Mouse (Mus musculus) hindbrain, embryonic 10.5 days (tissue): ENCODE measurements at regions not wholly inside any gene's neighbourhood (a gene's known extent, or its start where the extent isn't known, plus 50 kb on each side); places are given as distances from the start of the nearest gene placed in this dataset.

Experiments
- DNase-seq: peaks from one replicate; pipeline ENCODE4 v3.0.0-alpha.2; 2017; ENCODE audit warnings: low spot score
- H3K27ac ChIP-seq: fragments of 300-500 bp; sonication (generic); 2 replicates; pipeline ENCODE4 v1.5.1; 2016; ENCODE audit warnings: mild to moderate bottlenecking, moderate library complexity
- H3K27me3 ChIP-seq: fragments of 300-500 bp; sonication (generic); 2 replicates; pipeline ENCODE4 v1.6.1; 2016; ENCODE audit warnings: mild to moderate bottlenecking; ENCODE audit not compliant: poor library complexity, insufficient read depth, severe bottlenecking
- H3K36me3 ChIP-seq: fragments of 300-500 bp; sonication (generic); 2 replicates; pipeline ENCODE4 v1.6.1; 2016; ENCODE audit warnings: mild to moderate bottlenecking, moderate library complexity
- H3K4me1 ChIP-seq: fragments of 300-500 bp; sonication (generic); replicated peaks from 2 replicates; pipeline ENCODE4 v1.6.1; 2016; ENCODE audit warnings: mild to moderate bottlenecking
- H3K4me3 ChIP-seq: fragments of 300-500 bp; sonication (generic); 2 replicates; pipeline ENCODE4 v1.5.1; 2016; ENCODE audit warnings: mild to moderate bottlenecking, moderate library complexity
- H3K9me3 ChIP-seq: fragments of 300-500 bp; sonication (generic); 2 replicates; pipeline ENCODE4 v1.6.1; 2016; ENCODE audit warnings: mild to moderate bottlenecking, moderate library complexity
- WGBS: fragments of 180-500 bp; shearing (Covaris S2); methylation state at CpG from one replicate; pipeline ENCODE4 v1.1.7; 2016; 5-methylcytosine and 5-hydroxymethylcytosine counted together

GRCm38 (mm10) chr9:68402176-68402845, 251.3 kb upstream of the Rora start:
- Histone ChIP-seq H3K27me3 (no peaks in the 10 kb centered on the region), H3K9me3 (no peaks in the 10 kb centered on the region), H3K4me3 (no peak overlapping the region), H3K36me3 (no peaks in the 10 kb centered on the region), H3K4me1 (peaks cover 17% of the 10 kb centered on the region), H3K27ac (no peak overlapping the region)
- no peak for DNase-seq
- 88% methylated on average over 8 of the region's 8 CpGs for WGBS

- no peak for DNase-seq
- H3K36me3 ChIP-seq, result no peaks in the 10 kb centered on the region
- WGBS, result 92% methylated on average over 3 of the region's 3 CpGs
These were observed 250.6 kb upstream of the Rora start for GRCm38 (mm10) chr9:68402981-68403380.

GRCm38 (mm10) chr9:68403516-68403915, 250.1 kb upstream of the Rora start:
- peaks cover 17% of the 10 kb centered on the region for H3K4me1 ChIP-seq
- no peak overlapping the region for H3K4me3 ChIP-seq
- no peak overlapping the region for H3K27ac ChIP-seq
- no peaks in the 10 kb centered on the region for H3K27me3 ChIP-seq
- no peak for DNase-seq
- H3K36me3 ChIP-seq, result no peaks in the 10 kb centered on the region
- no peaks in the 10 kb centered on the region for H3K9me3 ChIP-seq
- WGBS, result 90% methylated on average over 4 of the region's 4 CpGs

More at GRCm38 (mm10) chr9:68402981-68403380, 250.6 kb upstream of the Rora start:
- Histone ChIP-seq H3K4me1 (peaks cover 17% of the 10 kb centered on the region), H3K4me3 (no peak overlapping the region), H3K27ac (no peak overlapping the region), H3K27me3 (no peaks in the 10 kb centered on the region), H3K9me3 (no peaks in the 10 kb centered on the region)

- Histone ChIP-seq H3K9me3 (no peaks in the 10 kb centered on the region), H3K27ac (no peak overlapping the region), H3K27me3 (no peaks in the 10 kb centered on the region), H3K36me3 (no peaks in the 10 kb centered on the region), H3K4me3 (no peak overlapping the region), H3K4me1 (no peaks in the 10 kb centered on the region)
- DNase-seq, result no peak
- 88% methylated on average over 3 of the region's 3 CpGs for WGBS
These were observed 243.8 kb upstream of the Rora start for GRCm38 (mm10) chr9:68409786-68410185.

DNA sequence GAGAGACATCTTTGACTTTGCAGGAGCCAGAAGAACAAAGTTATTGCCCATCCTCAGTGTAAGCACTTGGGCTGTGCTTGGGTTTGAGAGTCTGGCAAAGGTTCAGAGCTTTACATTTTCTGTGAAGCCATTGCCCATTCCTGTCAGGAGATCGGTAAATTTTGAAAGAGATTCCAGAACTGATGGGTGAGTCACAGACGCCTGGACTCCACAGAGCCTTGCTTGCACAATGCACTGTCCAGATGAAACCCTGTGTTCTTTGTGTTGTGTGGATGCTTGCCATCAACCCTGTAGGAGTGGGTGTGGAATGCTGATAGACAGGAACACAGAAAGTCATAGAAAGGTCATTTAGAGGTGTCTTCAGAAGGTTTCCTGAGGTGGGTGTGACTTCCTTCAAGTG, 227.3 kb upstream of the Rora start:
- no peaks in the 10 kb centered on the region for H3K27me3 ChIP-seq
- H3K4me1 ChIP-seq, result no peaks in the 10 kb centered on the region
- no peak overlapping the region for H3K4me3 ChIP-seq
- H3K36me3 ChIP-seq, result no peaks in the 10 kb centered on the region
- no peaks in the 10 kb centered on the region for H3K9me3 ChIP-seq
- no peak for DNase-seq
- H3K27ac ChIP-seq, result no peak overlapping the region
- 82% methylated on average over 2 of the region's 2 CpGs for WGBS

GRCm38 (mm10) chr9:68462755-68463154, 190.8 kb upstream of the Rora start:
- H3K4me1 ChIP-seq, result no peaks in the 10 kb centered on the region
- WGBS, result 95% methylated on average over 5 of the region's 5 CpGs
- no peaks in the 10 kb centered on the region for H3K27me3 ChIP-seq
- H3K9me3 ChIP-seq, result no peaks in the 10 kb centered on the region
- H3K36me3 ChIP-seq, result no peaks in the 10 kb centered on the region
- H3K27ac ChIP-seq, result no peak overlapping the region
- no peak for DNase-seq
- no peak overlapping the region for H3K4me3 ChIP-seq

- WGBS, result 83% methylated on average over 4 of the region's 4 CpGs
- Histone ChIP-seq H3K27me3 (no peaks in the 10 kb centered on the region), H3K4me3 (no peak overlapping the region), H3K9me3 (no peaks in the 10 kb centered on the region), H3K36me3 (no peaks in the 10 kb centered on the region), H3K27ac (no peak overlapping the region), H3K4me1 (no peaks in the 10 kb centered on the region)
- no peak for DNase-seq
These were observed 189.8 kb upstream of the Rora start for GRCm38 (mm10) chr9:68463637-68464304.

DNA sequence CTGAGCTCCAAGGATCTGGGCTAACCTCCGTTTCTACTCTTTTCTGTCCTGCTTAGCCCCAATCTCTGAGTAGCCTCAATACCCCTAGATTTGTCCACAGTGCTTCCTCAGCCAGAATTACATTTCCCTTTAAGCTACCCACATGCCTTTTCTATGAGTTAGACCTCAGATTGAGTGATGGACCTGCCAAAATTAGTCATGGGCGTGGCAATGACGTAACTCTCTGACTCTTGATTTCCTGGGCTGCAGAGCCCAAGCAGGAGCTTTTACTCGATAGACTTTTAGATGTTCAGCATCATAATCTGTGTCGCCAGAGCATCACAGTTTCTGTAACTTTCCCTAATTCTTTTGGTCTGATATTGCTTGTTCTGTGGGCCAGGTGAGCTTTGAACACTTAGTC, 186.9 kb upstream of the Rora start:
- WGBS, result 87% methylated on average over 5 of the region's 5 CpGs
- Histone ChIP-seq H3K36me3 (no peaks in the 10 kb centered on the region), H3K9me3 (no peaks in the 10 kb centered on the region), H3K27ac (no peak overlapping the region), H3K4me1 (no peaks in the 10 kb centered on the region), H3K4me3 (no peak overlapping the region), H3K27me3 (no peaks in the 10 kb centered on the region)
- no peak for DNase-seq

DNA sequence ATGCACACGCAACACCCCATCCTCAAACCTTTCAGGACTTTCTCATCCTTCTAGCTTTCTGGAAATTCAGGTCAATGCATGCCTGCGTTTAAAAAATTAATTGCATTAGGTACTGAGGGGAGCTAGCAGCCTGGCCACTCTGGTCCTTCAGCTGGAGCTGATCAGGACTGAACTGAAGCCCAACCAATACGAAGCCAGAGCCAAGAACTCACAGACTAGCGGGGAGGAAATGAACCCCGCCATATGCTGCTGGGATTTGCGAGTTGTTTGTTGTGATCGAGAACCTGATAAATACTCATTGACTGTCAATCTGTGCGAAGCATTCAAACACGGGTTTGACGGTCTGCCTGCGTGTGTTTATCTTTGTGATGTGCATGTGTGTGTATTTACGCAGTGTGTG, 177.2 kb upstream of the Rora start:
- no peaks in the 10 kb centered on the region for H3K27me3 ChIP-seq
- no peaks in the 10 kb centered on the region for H3K9me3 ChIP-seq
- no peaks in the 10 kb centered on the region for H3K36me3 ChIP-seq
- H3K27ac ChIP-seq, result no peak overlapping the region
- H3K4me1 ChIP-seq, result peaks cover 6% of the 10 kb centered on the region
- WGBS, result 92% methylated on average over 12 of the region's 12 CpGs
- no peak overlapping the region for H3K4me3 ChIP-seq
- no peak for DNase-seq

DNA sequence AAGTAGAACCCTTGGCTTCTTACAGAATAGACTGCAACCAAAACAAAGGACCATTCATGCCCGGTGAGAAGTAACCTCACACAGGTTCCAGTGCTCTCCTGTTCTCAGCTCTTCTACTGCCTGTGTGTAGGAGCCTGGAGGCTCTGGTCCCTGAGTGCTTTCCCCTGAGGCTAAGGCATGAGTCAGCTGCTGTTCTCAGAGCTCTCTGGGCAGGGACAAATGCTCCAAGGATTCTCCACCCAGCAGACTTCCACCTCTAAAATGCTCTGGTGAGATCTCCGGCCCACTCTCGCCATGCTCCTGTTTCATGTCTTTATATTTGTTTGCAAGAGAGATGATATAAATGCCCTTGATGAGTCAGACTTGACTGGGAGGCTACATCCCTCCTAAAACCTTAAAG, 176.1 kb upstream of the Rora start:
- Histone ChIP-seq H3K36me3 (no peaks in the 10 kb centered on the region), H3K27me3 (no peaks in the 10 kb centered on the region), H3K4me1 (peaks cover 6% of the 10 kb centered on the region), H3K27ac (peak overlapping the region; percentile 29; the same call in 1 of the 2 replicates), H3K9me3 (no peaks in the 10 kb centered on the region), H3K4me3 (no peak overlapping the region)
- WGBS, result 70% methylated on average over 3 of the region's 3 CpGs
- no peak for DNase-seq

- no peak overlapping the region for H3K4me3 ChIP-seq
- WGBS, result 82% methylated on average over 5 of the region's 5 CpGs
- no peak overlapping the region for H3K27ac ChIP-seq
- no peak for DNase-seq
- no peaks in the 10 kb centered on the region for H3K27me3 ChIP-seq
- H3K36me3 ChIP-seq, result no peaks in the 10 kb centered on the region
- no peaks in the 10 kb centered on the region for H3K4me1 ChIP-seq
- no peaks in the 10 kb centered on the region for H3K9me3 ChIP-seq
These were observed 166.9 kb upstream of the Rora start for GRCm38 (mm10) chr9:68486646-68487045.

DNA sequence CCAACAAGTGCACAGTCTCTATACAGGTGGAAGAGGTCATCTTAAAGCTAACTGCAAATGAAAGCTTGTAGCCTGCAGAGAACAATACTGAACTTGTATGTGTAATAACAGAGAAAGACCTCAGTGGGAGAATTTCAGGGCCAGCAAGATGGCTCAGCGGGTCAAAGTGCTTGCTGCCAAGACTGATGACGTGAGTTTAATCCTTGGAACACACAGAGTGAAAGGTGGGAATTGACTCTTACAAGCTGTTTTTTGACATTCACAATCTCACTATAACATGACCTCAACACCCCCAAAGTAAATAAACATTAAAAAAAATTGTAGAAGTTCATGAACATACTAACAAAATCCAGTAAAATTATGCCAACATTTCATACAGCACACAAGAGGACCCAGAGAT, 162.4 kb upstream of the Rora start:
- H3K36me3 ChIP-seq, result no peaks in the 10 kb centered on the region
- H3K4me1 ChIP-seq, result no peaks in the 10 kb centered on the region
- no peak for DNase-seq
- no peak overlapping the region for H3K4me3 ChIP-seq
- 78% methylated on average over 2 of the region's 2 CpGs for WGBS
- H3K9me3 ChIP-seq, result no peaks in the 10 kb centered on the region
- no peak overlapping the region for H3K27ac ChIP-seq
- H3K27me3 ChIP-seq, result no peaks in the 10 kb centered on the region

DNA sequence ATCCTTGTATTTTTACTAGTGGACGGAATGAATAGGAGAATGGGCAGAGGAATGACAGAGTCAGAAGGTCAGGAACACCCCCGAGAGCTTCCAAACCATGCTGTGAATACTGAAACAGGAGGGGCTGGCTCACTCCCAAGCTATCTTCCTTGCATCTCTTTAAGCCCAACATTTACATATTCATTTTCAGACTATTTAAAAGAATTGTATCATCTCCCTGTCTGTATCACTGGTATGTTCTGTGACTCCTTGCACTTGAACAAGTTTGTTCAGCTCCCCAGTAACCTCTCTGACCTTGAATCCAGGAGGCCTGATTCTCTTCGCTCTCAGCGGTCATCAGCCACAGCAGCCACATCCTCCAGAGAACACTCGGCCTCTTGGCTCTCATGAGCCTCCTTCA, 132.4 kb upstream of the Rora start:
- no peak for DNase-seq
- no peak overlapping the region for H3K4me3 ChIP-seq
- no peaks in the 10 kb centered on the region for H3K27me3 ChIP-seq
- H3K36me3 ChIP-seq, result no peaks in the 10 kb centered on the region
- H3K27ac ChIP-seq, result peak overlapping the region; percentile 35; the same call in 1 of the 2 replicates
- WGBS, result 45% methylated on average over 5 of the region's 5 CpGs
- H3K9me3 ChIP-seq, result no peaks in the 10 kb centered on the region
- H3K4me1 ChIP-seq, result peaks cover 17% of the 10 kb centered on the region
